Mouse (Mus musculus): ENCODE data around the gene Cd27. TPM values are rescaled to one million over a fixed set of nuclear protein-coding genes. Genes with fewer than 3 reads are reported as not detected.

Gene Cd27
- polyA plus RNA-seq, 1 experiment from 2014 or later, result 3.3 TPM

DNA sequence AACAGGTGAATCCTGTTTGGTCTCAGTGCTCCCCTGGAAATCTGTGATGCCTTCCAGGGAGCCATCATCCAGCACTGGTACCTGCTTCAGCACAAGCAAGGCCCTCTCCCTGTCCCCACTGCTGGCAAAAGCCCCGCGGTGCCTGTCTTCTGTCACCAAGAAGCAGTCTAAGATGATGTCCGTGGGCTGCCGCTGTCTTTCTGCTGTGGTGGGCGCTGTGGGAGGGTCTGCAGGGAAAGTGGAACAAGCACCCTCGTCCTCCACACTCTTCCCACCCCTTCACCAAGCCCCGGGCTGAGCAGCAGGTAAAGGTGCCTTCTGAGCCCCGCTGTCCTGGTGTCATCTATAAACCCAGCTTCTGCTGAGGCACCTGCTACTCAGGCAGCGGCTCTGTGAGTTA lies 6.2 kb downstream of the Cd27 start:
- Histone ChIP-seq H3K4me1 (peaks cover 26% of the 10 kb centered on the region), H3K27me3 (no peaks in the 10 kb centered on the region), H3K9me3 (replicated peaks) (no peaks in the 10 kb centered on the region), H3K36me3 (no peaks in the 10 kb centered on the region), H3K4me2 (replicated peaks) (0 out of 2 replicates have a peak overlapping the region, but pooled peaks have one; percentile 94), H3K9ac (no peak overlapping the region), H3K27ac (replicated peaks) (no peak overlapping the region), H3K4me3 (replicated peaks) (0 out of 2 replicates have a peak overlapping the region, but pooled peaks have one; percentile 52)
- ATAC-seq (ENCODE audit: insufficient number of reproducible peaks, low FRiP score, low TSS enrichment, low read depth), result no peak
- 60% methylated on average over 9 of the region's 9 CpGs for WGBS

DNA sequence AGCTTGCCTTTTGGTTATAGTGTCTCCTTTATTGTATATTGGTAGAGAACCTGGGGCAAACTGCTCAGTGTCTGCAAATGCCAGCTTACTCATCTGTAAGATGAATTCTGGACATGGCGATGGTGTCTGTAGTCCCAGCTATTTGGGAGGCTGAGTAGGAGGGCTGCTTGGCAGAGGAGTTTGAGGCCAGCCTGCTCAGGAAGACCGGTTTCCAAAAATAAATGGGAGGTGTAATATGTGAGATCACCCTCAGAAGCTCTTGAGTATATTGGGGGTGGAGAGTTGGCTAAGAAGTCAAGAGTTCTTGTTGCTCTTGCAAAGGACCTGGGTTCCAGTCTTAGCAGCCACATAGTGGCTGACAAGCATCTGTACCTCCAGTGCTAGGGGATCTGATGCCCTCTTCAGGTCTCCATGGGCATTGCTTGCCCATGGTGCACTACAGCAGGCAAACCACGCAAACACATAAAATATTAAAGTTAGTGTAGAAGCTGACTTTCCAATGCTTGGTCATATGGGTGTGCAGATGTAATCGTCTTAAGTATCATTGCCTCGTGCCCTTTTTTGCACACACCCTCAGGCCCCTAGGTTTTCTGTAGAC lies 11.2 kb downstream of the Cd27 start:
- no peak overlapping the region for H3K27ac ChIP-seq (replicated peaks)
- H3K36me3 ChIP-seq, result no peaks in the 10 kb centered on the region
- no peak overlapping the region for H3K4me2 ChIP-seq (replicated peaks)
- no peak for ATAC-seq (ENCODE audit: insufficient number of reproducible peaks, low FRiP score, low TSS enrichment, low read depth)
- 80% methylated on average over 5 of the region's 5 CpGs for WGBS
- H3K4me3 ChIP-seq (replicated peaks), result no peak overlapping the region
- no peaks in the 10 kb centered on the region for H3K27me3 ChIP-seq
- H3K9me3 ChIP-seq (replicated peaks), result no peaks in the 10 kb centered on the region
- no peak overlapping the region for H3K9ac ChIP-seq
- H3K4me1 ChIP-seq, result 0 out of 2 replicates have a peak, but pooled peaks cover 5% of the 10 kb centered on the region

GRCm38 (mm10) chr6:125222577-125222976 lies 14.2 kb downstream of the Cd27 start:
- H3K4me3 ChIP-seq (replicated peaks), result no peak overlapping the region
- ATAC-seq (ENCODE audit: insufficient number of reproducible peaks, low FRiP score, low TSS enrichment, low read depth), result no peak
- H3K9me3 ChIP-seq (replicated peaks), result no peaks in the 10 kb centered on the region
- no peak overlapping the region for H3K9ac ChIP-seq
- no peak overlapping the region for H3K27ac ChIP-seq (replicated peaks)
- no peak overlapping the region for H3K4me2 ChIP-seq (replicated peaks)
- no peaks in the 10 kb centered on the region for H3K36me3 ChIP-seq
- WGBS, result 68% methylated on average over 3 of the region's 3 CpGs
- H3K27me3 ChIP-seq, result no peaks in the 10 kb centered on the region
- H3K4me1 ChIP-seq, result peaks cover 7% of the 10 kb centered on the region; the same call in 1 of the 2 replicates

GRCm38 (mm10) chr6:125222146-125222545 lies 14.7 kb downstream of the Cd27 start:
- Histone ChIP-seq H3K9me3 (replicated peaks) (no peaks in the 10 kb centered on the region), H3K36me3 (no peaks in the 10 kb centered on the region), H3K4me1 (peaks cover 7% of the 10 kb centered on the region; the same call in 1 of the 2 replicates), H3K27me3 (no peaks in the 10 kb centered on the region), H3K4me2 (replicated peaks) (no peak overlapping the region), H3K9ac (no peak overlapping the region), H3K27ac (replicated peaks) (no peak overlapping the region), H3K4me3 (replicated peaks) (no peak overlapping the region)
- 59% methylated on average over 2 of the region's 2 CpGs for WGBS
- ATAC-seq (ENCODE audit: insufficient number of reproducible peaks, low FRiP score, low TSS enrichment, low read depth), result no peak

GRCm38 (mm10) chr6:125221115-125221745 lies 15.6 kb downstream of the Cd27 start:
- Histone ChIP-seq H3K4me1 (peaks cover 12% of the 10 kb centered on the region; the same call in 1 of the 2 replicates), H3K27me3 (no peaks in the 10 kb centered on the region), H3K27ac (replicated peaks) (no peak overlapping the region), H3K4me2 (replicated peaks) (no peak overlapping the region), H3K9ac (no peak overlapping the region), H3K4me3 (replicated peaks) (no peak overlapping the region), H3K36me3 (no peaks in the 10 kb centered on the region), H3K9me3 (replicated peaks) (no peaks in the 10 kb centered on the region)
- ATAC-seq (ENCODE audit: insufficient number of reproducible peaks, low FRiP score, low TSS enrichment, low read depth), result no peak
- 88% methylated on average over 20 of the region's 20 CpGs for WGBS

- Histone ChIP-seq H3K9ac (no peak overlapping the region), H3K4me3 (replicated peaks) (no peak overlapping the region), H3K27ac (replicated peaks) (no peak overlapping the region), H3K9me3 (replicated peaks) (no peaks in the 10 kb centered on the region), H3K4me2 (replicated peaks) (no peak overlapping the region), H3K27me3 (peaks cover 2% of the 10 kb centered on the region; the same call in 1 of the 2 replicates), H3K4me1 (peaks cover 17% of the 10 kb centered on the region; the same call in 1 of the 2 replicates), H3K36me3 (no peaks in the 10 kb centered on the region)
- no peak for ATAC-seq (ENCODE audit: insufficient number of reproducible peaks, low FRiP score, low TSS enrichment, low read depth)
- 73% methylated on average over 4 of the region's 4 CpGs for WGBS
These were observed 17.8 kb downstream of the Cd27 start for GRCm38 (mm10) chr6:125218963-125219362.

DNA sequence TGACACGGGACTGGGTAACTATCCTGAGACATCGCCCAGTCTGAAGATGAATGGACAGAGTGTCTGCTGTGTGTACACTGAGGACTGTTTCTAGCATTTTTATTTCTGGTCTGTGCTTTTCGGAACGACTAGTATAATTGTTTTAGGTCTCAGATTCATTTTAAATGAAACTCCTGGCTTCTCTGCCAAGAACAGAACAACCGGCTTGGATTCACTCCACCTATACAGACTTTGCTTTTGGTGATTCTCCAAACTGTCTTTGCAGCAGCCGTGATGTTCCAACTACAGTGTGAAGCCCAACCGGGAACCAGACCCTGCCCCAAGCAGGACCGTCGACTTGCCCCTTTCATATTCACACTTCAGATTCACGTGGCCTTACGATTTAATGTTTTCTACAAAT lies 18.9 kb downstream of the Cd27 start:
- 78% methylated on average over 11 of the region's 11 CpGs for WGBS
- Histone ChIP-seq H3K36me3 (no peaks in the 10 kb centered on the region), H3K27ac (replicated peaks) (no peak overlapping the region)

DNA sequence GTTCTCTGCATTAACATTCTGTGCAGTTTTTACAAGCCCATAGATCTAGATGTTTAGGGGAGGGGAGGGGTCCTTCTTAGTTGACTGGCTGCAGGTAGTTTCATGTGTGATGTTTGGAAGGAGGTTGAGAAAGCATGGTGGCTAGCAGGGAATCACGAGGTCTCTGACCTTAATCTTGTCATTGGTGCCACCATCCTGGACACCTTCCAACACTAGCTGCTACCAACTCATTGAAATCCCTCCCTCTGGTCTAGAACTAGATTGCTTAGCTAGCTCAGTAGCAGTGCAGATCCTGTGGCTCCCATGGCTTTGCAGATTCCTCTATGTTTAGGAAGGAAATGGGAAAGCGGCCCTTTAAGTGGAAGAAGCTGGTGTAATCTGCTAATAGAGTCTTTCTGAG lies 19.9 kb downstream of the Cd27 start:
- Histone ChIP-seq H3K4me3 (replicated peaks) (no peak overlapping the region), H3K27me3 (peaks cover 12% of the 10 kb centered on the region; the same call in 1 of the 2 replicates), H3K9me3 (replicated peaks) (no peaks in the 10 kb centered on the region), H3K4me2 (replicated peaks) (peak overlapping the region; percentile 93; the same call in 1 of the 2 replicates), H3K27ac (replicated peaks) (no peak overlapping the region), H3K36me3 (no peaks in the 10 kb centered on the region), H3K4me1 (peaks cover 14% of the 10 kb centered on the region; the same call in 1 of the 2 replicates), H3K9ac (no peak overlapping the region)
- 78% methylated on average over 2 of the region's 2 CpGs for WGBS
- ATAC-seq (ENCODE audit: insufficient number of reproducible peaks, low FRiP score, low TSS enrichment, low read depth), result no peak

More for the DNA sequence above, 18.9 kb downstream of the Cd27 start:
- H3K4me3 ChIP-seq (replicated peaks), result no peak overlapping the region
- peaks cover 17% of the 10 kb centered on the region; the same call in 1 of the 2 replicates for H3K4me1 ChIP-seq
- H3K4me2 ChIP-seq (replicated peaks), result no peak overlapping the region
- no peaks in the 10 kb centered on the region for H3K9me3 ChIP-seq (replicated peaks)
- no peak overlapping the region for H3K9ac ChIP-seq
- ATAC-seq (ENCODE audit: insufficient number of reproducible peaks, low FRiP score, low TSS enrichment, low read depth), result no peak
- peaks cover 9% of the 10 kb centered on the region; the same call in 1 of the 2 replicates for H3K27me3 ChIP-seq

- under 1% methylated on average over 48 of the region's 48 CpGs for WGBS
These were observed 21.5 kb downstream of the Cd27 start, which contains the start of gene Vamp1 for GRCm38 (mm10) chr6:125215148-125215954. Gene Vamp1 (plus strand): TSS chr6:125215551.

GRCm38 (mm10) chr6:125213715-125214114 lies 23.1 kb downstream of the Cd27 start:
- Histone ChIP-seq H3K4me1 (peaks cover 10% of the 10 kb centered on the region; the same call in 1 of the 2 replicates), H3K27me3 (peaks cover 12% of the 10 kb centered on the region; the same call in 1 of the 2 replicates), H3K9ac (no peak overlapping the region), H3K4me2 (replicated peaks) (no peak overlapping the region), H3K27ac (replicated peaks) (no peak overlapping the region), H3K4me3 (replicated peaks) (no peak overlapping the region), H3K36me3 (no peaks in the 10 kb centered on the region), H3K9me3 (replicated peaks) (no peaks in the 10 kb centered on the region)
- WGBS, result 73% methylated on average over 6 of the region's 6 CpGs
- no peak for ATAC-seq (ENCODE audit: insufficient number of reproducible peaks, low FRiP score, low TSS enrichment, low read depth)

More at GRCm38 (mm10) chr6:125215148-125215954, 21.5 kb downstream of the Cd27 start, which contains the start of gene Vamp1:
- ATAC-seq (ENCODE audit: insufficient number of reproducible peaks, low FRiP score, low TSS enrichment, low read depth), result peak; percentile 91
- H3K9ac ChIP-seq, result peak within 1 kb of the TSS; percentile 57
- peak within 1 kb of the TSS; percentile 61 for H3K4me3 ChIP-seq (replicated peaks)
- peaks cover 14% of the 10 kb centered on the region; the same call in 1 of the 2 replicates for H3K4me1 ChIP-seq
- peaks cover 12% of the 10 kb centered on the region; the same call in 1 of the 2 replicates for H3K27me3 ChIP-seq
- H3K4me2 ChIP-seq (replicated peaks), result peak within 1 kb of the TSS; percentile 93
- no peaks in the 10 kb centered on the region for H3K36me3 ChIP-seq
- H3K9me3 ChIP-seq (replicated peaks), result no peaks in the 10 kb centered on the region
- peak within 1 kb of the TSS; percentile 68 for H3K27ac ChIP-seq (replicated peaks)

DNA sequence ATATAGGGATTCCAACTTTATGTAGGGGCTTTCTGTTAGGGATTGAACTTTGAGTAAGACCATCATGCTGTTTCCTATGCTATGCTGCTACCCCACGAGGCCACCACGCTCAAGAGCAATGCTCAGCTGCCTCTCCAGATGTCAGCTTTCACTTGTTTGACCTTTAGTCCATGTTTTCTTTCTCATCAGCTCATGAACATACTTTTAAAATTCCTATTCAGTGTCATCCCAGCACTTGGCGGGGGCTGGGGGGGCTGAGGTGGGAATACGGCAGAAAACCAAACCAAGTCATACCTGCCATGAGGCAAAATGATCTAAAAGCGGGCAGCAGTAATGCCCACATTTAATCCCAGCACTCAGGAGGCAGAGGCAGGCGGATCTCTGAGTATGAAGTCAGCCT lies 23.7 kb downstream of the Cd27 start:
- H3K36me3 ChIP-seq, result no peaks in the 10 kb centered on the region

More for the DNA sequence above, 23.7 kb downstream of the Cd27 start:
- Histone ChIP-seq H3K9me3 (replicated peaks) (no peaks in the 10 kb centered on the region), H3K4me1 (peaks cover 10% of the 10 kb centered on the region; the same call in 1 of the 2 replicates), H3K9ac (no peak overlapping the region), H3K4me3 (replicated peaks) (no peak overlapping the region), H3K4me2 (replicated peaks) (no peak overlapping the region), H3K27me3 (peaks cover 12% of the 10 kb centered on the region; the same call in 1 of the 2 replicates), H3K27ac (replicated peaks) (0 out of 2 replicates have a peak overlapping the region, but pooled peaks have one; percentile 3)
- 69% methylated on average over 6 of the region's 6 CpGs for WGBS
- ATAC-seq (ENCODE audit: insufficient number of reproducible peaks, low FRiP score, low TSS enrichment, low read depth), result no peak

All from embryonic facial prominence, embryonic 15.5 days (tissue).